Mouse (Mus musculus): ENCODE data around the gene Gmppb. TPM values are rescaled to one million over a fixed set of nuclear protein-coding genes. Genes with fewer than 3 reads are reported as not detected.

The Gmppb gene
- polyA plus RNA-seq, 1 experiment from 2014 or later, result 105 TPM

DNA sequence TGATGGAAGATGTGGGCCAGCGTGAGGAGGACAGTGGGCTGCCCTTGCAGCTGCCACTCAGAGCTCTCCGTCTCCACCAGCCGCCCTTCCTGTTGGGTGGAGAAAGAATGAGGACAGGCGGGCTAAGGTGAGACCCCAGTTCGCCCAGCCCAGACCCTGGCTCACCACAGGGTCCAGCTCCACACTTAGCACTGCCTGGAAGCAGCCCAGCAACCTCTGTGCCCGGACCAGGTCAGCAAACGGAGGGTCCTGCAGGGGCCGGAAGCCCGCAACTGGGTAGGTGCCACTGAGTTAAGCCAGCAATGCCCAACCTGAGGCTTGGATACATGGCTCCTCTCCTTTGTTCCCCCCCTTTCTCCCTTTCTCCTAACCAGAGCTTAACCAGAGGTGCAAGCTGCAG is 20.0 kb downstream of the Gmppb start:
- WGBS, result 90% methylated on average over 9 of the region's 9 CpGs
- no peak for ATAC-seq
- Histone ChIP-seq H3K9me3 (ENCODE audit: control insufficient read depth, low read length) (no peaks in the 10 kb centered on the region), H3K9ac (ENCODE audit: low read depth, low read length) (no peak overlapping the region), H3K27ac (ENCODE audit: low read length) (no peak overlapping the region), H3K4me2 (ENCODE audit: low read depth, low read length) (no peak overlapping the region), H3K36me3 (ENCODE audit: control insufficient read depth, insufficient read depth, low read length) (peaks cover 4% of the 10 kb centered on the region; the same call in 1 of the 2 replicates), H3K4me3 (ENCODE audit: low read length) (no peak overlapping the region), H3K4me1 (ENCODE audit: control insufficient read depth, insufficient read depth, low read length) (peaks cover 5% of the 10 kb centered on the region; the same call in 1 of the 2 replicates), H3K27me3 (replicated peaks; ENCODE audit: control insufficient read depth, insufficient read depth, low read length) (no peaks in the 10 kb centered on the region)

- no peak overlapping the region for H3K27ac ChIP-seq (ENCODE audit: low read length)
- H3K4me1 ChIP-seq (ENCODE audit: control insufficient read depth, insufficient read depth, low read length), result peaks cover 5% of the 10 kb centered on the region; the same call in 1 of the 2 replicates
- H3K4me2 ChIP-seq (ENCODE audit: low read depth, low read length), result no peak overlapping the region
- WGBS, result 91% methylated on average over 7 of the region's 7 CpGs
- no peak overlapping the region for H3K9ac ChIP-seq (ENCODE audit: low read depth, low read length)
- H3K27me3 ChIP-seq (replicated peaks; ENCODE audit: control insufficient read depth, insufficient read depth, low read length), result no peaks in the 10 kb centered on the region
- H3K36me3 ChIP-seq (ENCODE audit: control insufficient read depth, insufficient read depth, low read length), result peaks cover 4% of the 10 kb centered on the region; the same call in 1 of the 2 replicates
- ATAC-seq, result no peak
- H3K9me3 ChIP-seq (ENCODE audit: control insufficient read depth, low read length), result no peaks in the 10 kb centered on the region
- no peak overlapping the region for H3K4me3 ChIP-seq (ENCODE audit: low read length)
These were observed 20.5 kb downstream of the Gmppb start for GRCm38 (mm10) chr9:108069529-108069928.

DNA sequence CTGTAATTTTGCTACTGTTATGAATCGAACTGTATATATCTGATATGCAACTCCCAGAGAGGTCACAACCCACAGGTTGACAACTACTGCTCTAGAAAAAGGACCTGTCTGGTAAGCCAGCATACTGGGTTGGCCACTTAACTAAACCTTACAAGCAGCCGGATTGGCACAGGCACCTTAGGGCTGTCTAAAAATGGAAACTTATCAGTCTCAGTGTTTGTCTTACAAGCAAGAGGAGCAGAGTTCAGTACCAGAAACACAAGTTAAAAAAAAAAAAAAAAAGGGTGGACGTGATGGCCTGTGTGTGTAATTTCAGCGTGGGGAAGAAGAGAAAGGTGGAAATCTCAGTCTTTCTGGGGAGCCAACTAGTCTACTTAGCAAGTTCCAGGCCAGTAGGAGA is 22.8 kb downstream of the Gmppb start:
- 71% methylated on average over 4 of the region's 4 CpGs for WGBS
- H3K27me3 ChIP-seq (replicated peaks; ENCODE audit: control insufficient read depth, insufficient read depth, low read length), result no peaks in the 10 kb centered on the region
- no peak overlapping the region for H3K4me3 ChIP-seq (ENCODE audit: low read length)
- peak; percentile 49; the same call in 1 of the 2 replicates for ATAC-seq
- H3K9me3 ChIP-seq (ENCODE audit: control insufficient read depth, low read length), result no peaks in the 10 kb centered on the region
- no peak overlapping the region for H3K27ac ChIP-seq (ENCODE audit: low read length)
- H3K36me3 ChIP-seq (ENCODE audit: control insufficient read depth, insufficient read depth, low read length), result peaks cover 4% of the 10 kb centered on the region; the same call in 1 of the 2 replicates
- H3K9ac ChIP-seq (ENCODE audit: low read depth, low read length), result no peak overlapping the region
- H3K4me1 ChIP-seq (ENCODE audit: control insufficient read depth, insufficient read depth, low read length), result peaks cover 5% of the 10 kb centered on the region; the same call in 1 of the 2 replicates
- H3K4me2 ChIP-seq (ENCODE audit: low read depth, low read length), result no peak overlapping the region

DNA sequence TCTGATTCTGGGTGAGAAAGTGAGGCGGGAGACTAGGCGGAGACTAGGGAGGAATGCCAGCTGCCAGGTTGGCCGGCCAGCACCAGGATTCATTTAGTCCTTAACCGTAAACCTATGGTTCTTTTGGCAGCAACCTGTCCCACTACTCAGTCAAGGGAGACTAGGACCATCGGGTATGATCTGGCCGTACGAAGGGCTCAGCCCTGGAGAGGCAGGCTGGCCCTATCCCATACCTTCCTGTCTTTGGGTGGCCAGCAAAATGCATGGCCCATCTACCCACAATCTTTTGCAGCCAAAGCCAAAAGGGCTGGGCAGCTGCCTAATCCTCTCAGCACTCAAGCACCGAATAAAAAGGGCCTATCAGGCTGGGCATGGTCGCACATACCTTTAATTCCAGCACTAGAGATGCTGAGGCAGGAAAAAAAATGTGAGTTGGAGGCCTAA is 23.5 kb downstream of the Gmppb start:
- Histone ChIP-seq H3K4me1 (ENCODE audit: control insufficient read depth, insufficient read depth, low read length) (peaks cover 5% of the 10 kb centered on the region; the same call in 1 of the 2 replicates), H3K27me3 (replicated peaks; ENCODE audit: control insufficient read depth, insufficient read depth, low read length) (no peaks in the 10 kb centered on the region), H3K4me3 (ENCODE audit: low read length) (no peak overlapping the region), H3K9me3 (ENCODE audit: control insufficient read depth, low read length) (no peaks in the 10 kb centered on the region), H3K27ac (ENCODE audit: low read length) (no peak overlapping the region), H3K36me3 (ENCODE audit: control insufficient read depth, insufficient read depth, low read length) (peaks cover 4% of the 10 kb centered on the region; the same call in 1 of the 2 replicates), H3K4me2 (ENCODE audit: low read depth, low read length) (no peak overlapping the region), H3K9ac (ENCODE audit: low read depth, low read length) (no peak overlapping the region)
- WGBS, result 60% methylated on average over 9 of the region's 9 CpGs
- no peak for ATAC-seq

- no peak for ATAC-seq
- H3K4me2 ChIP-seq (ENCODE audit: low read depth, low read length), result no peak overlapping the region
- H3K9ac ChIP-seq (ENCODE audit: low read depth, low read length), result 0 out of 2 replicates have a peak overlapping the region, but pooled peaks have one; percentile 39
- no peak overlapping the region for H3K27ac ChIP-seq (ENCODE audit: low read length)
- H3K9me3 ChIP-seq (ENCODE audit: control insufficient read depth, low read length), result no peaks in the 10 kb centered on the region
- no peak overlapping the region for H3K4me3 ChIP-seq (ENCODE audit: low read length)
- peaks cover 4% of the 10 kb centered on the region; the same call in 1 of the 2 replicates for H3K36me3 ChIP-seq (ENCODE audit: control insufficient read depth, insufficient read depth, low read length)
- H3K27me3 ChIP-seq (replicated peaks; ENCODE audit: control insufficient read depth, insufficient read depth, low read length), result no peaks in the 10 kb centered on the region
- peaks cover 10% of the 10 kb centered on the region for H3K4me1 ChIP-seq (ENCODE audit: control insufficient read depth, insufficient read depth, low read length)
- 59% methylated on average over 7 of the region's 7 CpGs for WGBS
These were observed 24.3 kb downstream of the Gmppb start for GRCm38 (mm10) chr9:108073141-108073930.

DNA sequence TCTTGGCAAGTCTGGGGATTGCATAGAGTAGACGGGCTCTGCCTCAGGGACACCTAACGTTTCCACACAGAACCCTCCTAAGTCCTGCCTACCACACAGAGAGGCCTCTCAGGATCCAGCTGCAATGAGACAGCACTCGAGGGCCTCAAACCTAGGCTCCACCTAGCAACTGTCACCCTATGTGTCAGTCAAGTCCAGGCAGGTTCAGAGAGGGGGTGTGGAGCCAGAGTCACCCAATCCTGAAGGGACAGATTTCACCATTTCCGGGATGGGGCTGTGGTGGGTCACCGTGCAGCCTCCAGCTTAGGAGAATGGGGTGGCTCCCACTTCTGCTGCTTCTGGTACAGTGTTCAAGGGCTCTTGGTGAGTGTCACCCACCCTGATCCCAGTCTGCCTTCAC is 31.1 kb downstream of the Gmppb start, which contains the start of gene Mst1:
TSS of gene Mst1 (plus strand) at position 269 of the 400 bp plus-strand sequence.
- peak within 1 kb of the TSS; percentile 94 for H3K9ac ChIP-seq (ENCODE audit: low read depth, low read length)
- 64% methylated on average over 5 of the region's 5 CpGs for WGBS
- no peak within 1 kb of the TSS for H3K27ac ChIP-seq (ENCODE audit: low read length)
- peaks cover 19% of the 10 kb centered on the region for H3K4me1 ChIP-seq (ENCODE audit: control insufficient read depth, insufficient read depth, low read length)
- H3K27me3 ChIP-seq (replicated peaks; ENCODE audit: control insufficient read depth, insufficient read depth, low read length), result peaks cover 17% of the 10 kb centered on the region; the same call in 1 of the 2 replicates
- no peaks in the 10 kb centered on the region for H3K9me3 ChIP-seq (ENCODE audit: control insufficient read depth, low read length)
- H3K4me2 ChIP-seq (ENCODE audit: low read depth, low read length), result peak within 1 kb of the TSS; percentile 63
- peak within 1 kb of the TSS; percentile 89 for H3K4me3 ChIP-seq (ENCODE audit: low read length)
- peak; percentile 50 for ATAC-seq
- H3K36me3 ChIP-seq (ENCODE audit: control insufficient read depth, insufficient read depth, low read length), result peaks cover 4% of the 10 kb centered on the region; the same call in 1 of the 2 replicates

- 3% methylated on average over 19 of the region's 19 CpGs for WGBS
- Histone ChIP-seq H3K27ac (ENCODE audit: low read length) (no peak overlapping the region), H3K4me2 (ENCODE audit: low read depth, low read length) (peak overlapping the region; percentile 40), H3K4me3 (ENCODE audit: low read length) (peak overlapping the region; percentile 21), H3K9ac (ENCODE audit: low read depth, low read length) (peak overlapping the region; percentile 50), H3K4me1 (ENCODE audit: control insufficient read depth, insufficient read depth, low read length) (peaks cover 19% of the 10 kb centered on the region), H3K27me3 (replicated peaks; ENCODE audit: control insufficient read depth, insufficient read depth, low read length) (peaks cover 17% of the 10 kb centered on the region; the same call in 1 of the 2 replicates), H3K36me3 (ENCODE audit: control insufficient read depth, insufficient read depth, low read length) (peaks cover 13% of the 10 kb centered on the region; the same call in 1 of the 2 replicates), H3K9me3 (ENCODE audit: control insufficient read depth, low read length) (no peaks in the 10 kb centered on the region)
- no peak for ATAC-seq
These were observed 33.5 kb downstream of the Gmppb start for GRCm38 (mm10) chr9:108082549-108082948.

DNA sequence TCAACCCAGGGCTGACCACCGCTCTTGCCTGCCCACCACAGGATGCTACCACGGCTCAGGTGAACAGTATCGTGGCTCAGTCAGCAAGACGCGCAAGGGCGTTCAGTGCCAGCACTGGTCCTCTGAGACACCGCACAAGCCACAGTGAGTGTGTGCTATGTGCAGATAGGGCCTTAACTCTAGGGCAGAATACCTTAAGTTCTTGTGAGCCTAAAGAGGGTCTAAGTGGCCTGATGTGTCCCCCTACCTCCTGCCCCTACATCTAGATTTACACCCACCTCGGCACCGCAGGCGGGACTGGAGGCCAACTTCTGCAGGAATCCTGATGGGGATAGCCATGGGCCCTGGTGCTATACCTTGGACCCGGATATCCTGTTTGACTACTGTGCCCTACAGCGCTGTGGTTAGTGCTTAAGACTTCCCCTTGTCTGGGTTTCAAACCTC is 34.0 kb downstream of the Gmppb start, which contains the start of gene Rnf123:
TSS of gene Rnf123 (minus strand) at position 359 of the 444 bp plus-strand sequence.
- Histone ChIP-seq H3K27me3 (replicated peaks; ENCODE audit: control insufficient read depth, insufficient read depth, low read length) (peaks cover 17% of the 10 kb centered on the region; the same call in 1 of the 2 replicates), H3K9me3 (ENCODE audit: control insufficient read depth, low read length) (no peaks in the 10 kb centered on the region), H3K4me2 (ENCODE audit: low read depth, low read length) (peak within 1 kb of the TSS; percentile 40), H3K36me3 (ENCODE audit: control insufficient read depth, insufficient read depth, low read length) (peaks cover 13% of the 10 kb centered on the region; the same call in 1 of the 2 replicates), H3K4me1 (ENCODE audit: control insufficient read depth, insufficient read depth, low read length) (peaks cover 15% of the 10 kb centered on the region), H3K4me3 (ENCODE audit: low read length) (peak within 1 kb of the TSS; percentile 21), H3K27ac (ENCODE audit: low read length) (no peak within 1 kb of the TSS), H3K9ac (ENCODE audit: low read depth, low read length) (peak within 1 kb of the TSS; percentile 50)
- peak; percentile 22; the same call in 1 of the 2 replicates for ATAC-seq
- WGBS, result 26% methylated on average over 12 of the region's 12 CpGs

GRCm38 (mm10) chr9:108083561-108083960 is 34.5 kb downstream of the Gmppb start:
- Histone ChIP-seq H3K36me3 (ENCODE audit: control insufficient read depth, insufficient read depth, low read length) (peaks cover 18% of the 10 kb centered on the region; the same call in 1 of the 2 replicates), H3K4me1 (ENCODE audit: control insufficient read depth, insufficient read depth, low read length) (peaks cover 9% of the 10 kb centered on the region; the same call in 1 of the 2 replicates), H3K9ac (ENCODE audit: low read depth, low read length) (no peak overlapping the region), H3K4me2 (ENCODE audit: low read depth, low read length) (no peak overlapping the region), H3K9me3 (ENCODE audit: control insufficient read depth, low read length) (no peaks in the 10 kb centered on the region), H3K27ac (ENCODE audit: low read length) (no peak overlapping the region), H3K4me3 (ENCODE audit: low read length) (no peak overlapping the region), H3K27me3 (replicated peaks; ENCODE audit: control insufficient read depth, insufficient read depth, low read length) (peaks cover 17% of the 10 kb centered on the region; the same call in 1 of the 2 replicates)
- 0 out of 2 replicates have a peak, but pooled peaks have one; percentile 1 for ATAC-seq
- 64% methylated on average over 6 of the region's 6 CpGs for WGBS

Measured in intestine, embryonic 16.5 days (tissue).